Mouse (Mus musculus): ENCODE data around the gene Ifnl3. TPM values are rescaled to one million over a fixed set of nuclear protein-coding genes. Genes with fewer than 3 reads are reported as not detected.

The Ifnl3 gene
- polyA plus RNA-seq (2012; rRNA removed) = not detected in 2 replicates

DNA sequence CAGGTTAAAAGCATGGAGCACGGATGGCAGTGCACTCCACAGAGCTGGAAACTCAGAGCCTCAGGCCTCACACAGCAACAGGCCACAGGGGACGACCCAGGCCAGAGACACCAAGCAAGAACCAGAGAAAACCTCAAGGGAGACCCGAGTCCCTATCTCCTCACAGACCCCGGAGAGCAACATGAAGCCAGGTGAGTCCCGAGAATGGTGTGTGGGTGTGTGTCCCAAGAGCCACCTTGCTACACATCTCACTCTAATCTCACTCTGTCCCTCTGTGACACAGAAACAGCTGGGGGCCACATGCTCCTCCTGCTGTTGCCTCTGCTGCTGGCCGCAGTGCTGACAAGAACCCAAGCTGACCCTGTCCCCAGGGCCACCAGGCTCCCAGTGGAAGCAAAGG is at the start of gene Ifnl3:
TSS of gene Ifnl3 (plus strand) at position 301 of the 400 bp plus-strand sequence.

DNA sequence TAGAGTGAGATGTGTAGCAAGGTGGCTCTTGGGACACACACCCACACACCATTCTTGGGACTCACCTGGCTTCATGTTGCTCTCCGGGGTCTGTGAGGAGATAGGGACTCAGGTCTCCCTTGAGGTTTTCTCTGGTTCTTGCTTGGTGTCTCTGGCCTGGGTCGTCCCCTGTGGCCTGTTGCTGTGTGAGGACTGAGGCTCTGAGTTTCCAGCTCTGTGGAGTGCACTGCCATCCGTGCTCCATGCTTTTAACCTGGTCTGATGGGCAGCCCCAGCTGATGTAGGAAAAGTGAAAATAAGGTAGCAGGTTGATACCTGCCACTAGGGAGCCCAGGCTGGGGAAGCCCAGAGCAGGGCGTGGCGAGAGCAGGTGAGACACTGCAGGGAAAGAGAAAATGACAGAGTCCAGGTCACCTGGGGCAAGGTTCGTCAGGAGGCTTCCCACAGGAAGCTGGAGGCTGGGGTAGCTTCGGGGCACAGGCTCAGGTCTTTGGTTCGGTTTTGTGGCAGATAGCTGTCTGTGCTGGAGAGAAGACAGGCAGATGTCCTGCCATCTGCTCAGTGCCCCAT is 12.1 kb upstream of the Ifnl3 start, which contains the start of gene Ifnl2:
TSS of gene Ifnl2 (minus strand) at position 51 of the 570 bp plus-strand sequence.

DNA sequence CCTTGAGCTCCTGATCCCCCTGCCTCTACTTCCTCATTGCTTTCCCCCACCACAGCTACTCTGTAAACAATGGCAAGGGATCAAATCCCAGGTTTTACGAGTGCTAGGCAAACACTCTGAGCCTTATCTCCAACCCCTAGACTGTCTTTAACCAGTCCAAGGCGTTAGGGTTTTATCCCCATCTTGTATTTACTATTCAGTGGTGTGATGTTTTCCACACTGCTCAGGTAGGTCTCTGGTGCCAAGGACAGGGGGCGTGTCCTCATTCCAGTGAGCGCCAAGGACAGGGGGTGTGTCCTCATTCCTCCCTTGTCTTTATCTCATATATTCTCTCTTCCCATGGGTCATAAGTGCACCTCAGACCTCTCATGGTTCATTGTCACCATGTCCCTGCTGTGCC is 17.9 kb downstream of the Ifnl3 start, which contains the start of gene Sycn:
TSS of gene Sycn (plus strand) at position 360 of the 400 bp plus-strand sequence.

DNA sequence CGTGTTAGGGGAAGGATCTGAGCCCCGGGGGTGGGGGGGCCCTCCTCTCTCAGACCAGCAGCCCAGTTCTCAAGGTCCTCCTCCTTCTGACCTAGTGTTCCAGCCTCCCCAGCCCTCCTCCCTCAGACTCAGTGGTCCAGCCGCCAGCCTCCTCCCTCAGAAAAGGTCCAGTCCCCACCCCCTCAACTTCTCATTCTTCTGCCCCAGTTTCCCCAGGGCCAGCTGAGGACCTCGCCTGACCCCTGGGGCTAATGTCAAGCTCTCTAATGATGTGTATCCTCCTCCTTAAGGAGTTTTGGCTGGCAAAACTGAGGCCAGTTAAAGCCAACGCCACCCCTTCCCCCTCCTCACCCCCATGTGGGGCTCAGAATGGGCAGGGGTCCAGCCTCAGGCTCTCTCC is 24.5 kb downstream of the Ifnl3 start, which contains the start of gene Nccrp1:
TSS of gene Nccrp1 (minus strand) at position 101 of the 400 bp plus-strand sequence.

Other genes with a start within 250 kb of the Ifnl3 start
- 46.2 and 47.3 TPM in 2 replicates for gene Eid2b, start 245.1 kb upstream of the Ifnl3 start, polyA plus RNA-seq (2012; rRNA removed)
- gene Selenov, start 231.7 kb upstream of the Ifnl3 start, polyA plus RNA-seq (2012; rRNA removed) = 1.9 and 2.3 TPM in 2 replicates
- 13.5 and 13.6 TPM in 2 replicates for gene Dll3, start 220.6 kb upstream of the Ifnl3 start, polyA plus RNA-seq (2012; rRNA removed)
- gene Timm50, start 210.8 kb upstream of the Ifnl3 start, polyA plus RNA-seq (2012; rRNA removed) = 87.3 and 91.7 TPM in 2 replicates
- 98.1 and 101 TPM in 2 replicates for gene Supt5, start 184.1 kb upstream of the Ifnl3 start, polyA plus RNA-seq (2012; rRNA removed)
- 1,114 and 1,140 TPM in 2 replicates for gene Rps16, start 172.2 kb upstream of the Ifnl3 start, polyA plus RNA-seq (2012; rRNA removed)
- gene Plekhg2, start 150.2 kb upstream of the Ifnl3 start, polyA plus RNA-seq (2012; rRNA removed) = 13.5 and 19.5 TPM in 2 replicates
- 2.6 and 4.6 TPM in 2 replicates for gene Zfp36, start 142.6 kb upstream of the Ifnl3 start, polyA plus RNA-seq (2012; rRNA removed)
- 43.0 and 44.9 TPM in 2 replicates for gene Med29, start 130.1 kb upstream of the Ifnl3 start, polyA plus RNA-seq (2012; rRNA removed)
- gene Paf1, start 129.9 kb upstream of the Ifnl3 start, polyA plus RNA-seq (2012; rRNA removed) = 104 and 110 TPM in 2 replicates
- gene Gmfg, start 85.4 kb upstream of the Ifnl3 start, polyA plus RNA-seq (2012; rRNA removed) = 2.9 TPM in 2 replicates
- 58.8 and 65.9 TPM in 2 replicates for gene Lrfn1, start 70.9 kb upstream of the Ifnl3 start, polyA plus RNA-seq (2012; rRNA removed)
- not detected in 2 replicates for gene Ifnl2, start 12.4 kb upstream of the Ifnl3 start, polyA plus RNA-seq (2012; rRNA removed)
- gene Sycn, start 18.0 kb downstream of the Ifnl3 start, polyA plus RNA-seq (2012; rRNA removed) = not detected in 2 replicates
- 0.20 and 3.1 TPM in 2 replicates for gene Nccrp1, start 24.4 kb downstream of the Ifnl3 start, polyA plus RNA-seq (2012; rRNA removed)
- gene Samd4b, start 75.3 kb downstream of the Ifnl3 start, polyA plus RNA-seq (2012; rRNA removed) = 53.4 and 61.8 TPM in 2 replicates
- 11.0 and 12.7 TPM in 2 replicates for gene Pak4, start 75.3 kb downstream of the Ifnl3 start, polyA plus RNA-seq (2012; rRNA removed)
- gene Acp7, start 108.5 kb downstream of the Ifnl3 start, polyA plus RNA-seq (2012; rRNA removed) = 0.22 and 0.92 TPM in 2 replicates
- gene Fbxo27, start 170.0 kb downstream of the Ifnl3 start, polyA plus RNA-seq (2012; rRNA removed) = 31.4 and 33.2 TPM in 2 replicates
- 4.1 and 4.6 TPM in 2 replicates for gene Fbxo17, start 194.0 kb downstream of the Ifnl3 start, polyA plus RNA-seq (2012; rRNA removed)
- gene Mrps12, start 219.0 kb downstream of the Ifnl3 start, polyA plus RNA-seq (2012; rRNA removed) = 71.4 and 74.9 TPM in 2 replicates
- gene Sars2, start 219.2 kb downstream of the Ifnl3 start, polyA plus RNA-seq (2012; rRNA removed) = 15.9 and 16.3 TPM in 2 replicates
- 0.39 and 0.56 TPM in 2 replicates for gene Ccer2, start 233.3 kb downstream of the Ifnl3 start, polyA plus RNA-seq (2012; rRNA removed)
- 128 and 133 TPM in 2 replicates for gene Sirt2, start 243.9 kb downstream of the Ifnl3 start, polyA plus RNA-seq (2012; rRNA removed)
- gene Nfkbib, start 244.7 kb downstream of the Ifnl3 start, polyA plus RNA-seq (2012; rRNA removed) = 26.6 and 29.6 TPM in 2 replicates